Mouse (Mus musculus) frontal cortex, adult 2 months (tissue): ENCODE results near the gene Hsf4. TPM values are rescaled to one million over a fixed set of nuclear protein-coding genes. Genes with fewer than 3 reads are reported as not detected.

ENCODE experiments used
- DNase-seq, 2 experiments: peaks; one replicate each; pipeline ENCODE4 v3.0.0; 2022; ENCODE audit warnings: low spot score in 1 of 2; ENCODE audit errors: extremely low spot score in 1 of 2
- polyA plus RNA-seq: library from polyadenylated mRNA; depleted of rRNA; stranded (reverse); fragments of >200 nt; gene quantifications from 2 replicates; pipeline ENCODE4 v1.2.3, GENCODE M21; 2012

Gene Hsf4
- polyA plus RNA-seq, 1 experiment, result 20.2 TPM

- DNase-seq, result no peak
Observed at GRCm38 (mm10) chr8:105258911-105259720, 10.5 kb upstream of the Hsf4 start.

- DNase-seq, result peak in 1 of 2 experiments; percentile 72
Observed at GRCm38 (mm10) chr8:105259721-105260320, 9.8 kb upstream of the Hsf4 start.

- no peak for DNase-seq
Observed at GRCm38 (mm10) chr8:105260371-105261099, 9.1 kb upstream of the Hsf4 start.

- no peak for DNase-seq
Observed at GRCm38 (mm10) chr8:105261326-105261980, 8.1 kb upstream of the Hsf4 start.

- no peak for DNase-seq
Observed at GRCm38 (mm10) chr8:105263244-105263912, 6.2 kb upstream of the Hsf4 start.

- DNase-seq, result no peak
Observed at GRCm38 (mm10) chr8:105264024-105264982, 5.3 kb upstream of the Hsf4 start, which contains the start of the genes Tradd and Fbxl8. Gene Tradd (minus strand): TSS chr8:105264609. Gene Fbxl8 (plus strand): TSS chr8:105264648.

- no peak for DNase-seq
Observed at GRCm38 (mm10) chr8:105265128-105265527, 4.5 kb upstream of the Hsf4 start.

- no peak for DNase-seq
Observed at GRCm38 (mm10) chr8:105266775-105267174, 2.8 kb upstream of the Hsf4 start.

- DNase-seq, result peak; percentile 79 to 86
Observed at GRCm38 (mm10) chr8:105268342-105269074, 1.1 kb upstream of the Hsf4 start.

GRCm38 (mm10) chr8:105269075-105269458, 534 bp upstream of the Hsf4 start:
- no peak for DNase-seq

GRCm38 (mm10) chr8:105270101-105270915, 707 bp downstream of the Hsf4 start:
- no peak for DNase-seq

- DNase-seq, result no peak
Observed at GRCm38 (mm10) chr8:105270916-105271186, 1.2 kb downstream of the Hsf4 start.

- DNase-seq, result no peak
Observed at GRCm38 (mm10) chr8:105275387-105275786, 5.8 kb downstream of the Hsf4 start.

GRCm38 (mm10) chr8:105275840-105276239, 6.2 kb downstream of the Hsf4 start, which contains the start of gene Nol3:
Gene Nol3 (plus strand): TSS chr8:105276140.
- DNase-seq, result no peak

GRCm38 (mm10) chr8:105276292-105277120, 6.9 kb downstream of the Hsf4 start:
- no peak for DNase-seq

GRCm38 (mm10) chr8:105278911-105279334, 9.3 kb downstream of the Hsf4 start:
- DNase-seq, result peak; percentile 76 to 92

GRCm38 (mm10) chr8:105280567-105280966, 11.0 kb downstream of the Hsf4 start:
- no peak for DNase-seq
